Mouse (Mus musculus) heart, embryonic 15.5 days (tissue): ENCODE data around the gene Fam13a. TPM values are rescaled to one million over a fixed set of nuclear protein-coding genes. Genes with fewer than 3 reads are reported as not detected.

Experiments
- ATAC-seq: fragments of 200-750 bp; cut with Nextera tagmentation; replicated peaks from 2 replicates; pipeline ENCODE4 v1.8.0; 2017; ENCODE audit warnings: low read depth, moderate TSS enrichment; ENCODE audit not compliant: insufficient number of reproducible peaks, insufficient read depth, low FRiP score
- H3K27ac ChIP-seq: fragments of 300-500 bp; sonication (generic); 2 replicates; pipeline ENCODE4 v1.5.1; 2015; ENCODE audit warnings: mild to moderate bottlenecking, inconsistent platforms
- H3K27me3 ChIP-seq: fragments of 300-500 bp; sonication (generic); 2 replicates; pipeline ENCODE4 v1.6.1; 2015; ENCODE audit warnings: inconsistent platforms
- H3K36me3 ChIP-seq: fragments of 300-500 bp; sonication (generic); 2 replicates; pipeline ENCODE4 v1.6.1; 2015; ENCODE audit warnings: mild to moderate bottlenecking, inconsistent platforms
- H3K4me1 ChIP-seq: fragments of 300-500 bp; sonication (generic); replicated peaks from 2 replicates; pipeline ENCODE4 v1.6.1; 2015; ENCODE audit warnings: inconsistent platforms
- H3K4me2 ChIP-seq: fragments of 300-500 bp; sonication (generic); 2 replicates; pipeline ENCODE4 v1.6.1; 2015; ENCODE audit warnings: inconsistent platforms, mild to moderate bottlenecking, moderate library complexity
- H3K4me3 ChIP-seq: fragments of 300-500 bp; sonication (generic); 2 replicates; pipeline ENCODE4 v1.5.1; 2015; ENCODE audit warnings: mild to moderate bottlenecking, inconsistent platforms
- H3K9ac ChIP-seq: fragments of 300-500 bp; sonication (generic); 2 replicates; pipeline ENCODE4 v1.6.1; 2015; ENCODE audit warnings: mild to moderate bottlenecking, inconsistent platforms
- H3K9me3 ChIP-seq: fragments of 300-500 bp; sonication (generic); replicated peaks from 2 replicates; pipeline ENCODE4 v1.6.1; 2016; ENCODE audit warnings: inconsistent platforms
- WGBS: fragments of 180-500 bp; shearing (Covaris S2); methylation state at CpG from one replicate; pipeline ENCODE4 v1.1.7; 2015; ENCODE audit warnings: mixed read lengths; 5-methylcytosine and 5-hydroxymethylcytosine counted together
- polyA plus RNA-seq: library from polyadenylated mRNA; unstranded; fragments of >200 nt; fragmentation: Nextera tagmentation; extraction: Ambion mirVana; gene quantifications from 2 replicates; pipeline ENCODE4 v1.2.1, GENCODE M21; 2015

Fam13a gene
- polyA plus RNA-seq = 9.1 and 9.3 TPM in 2 replicates

GRCm38 (mm10) chr6:59024164-59024724 lies at the start of gene Fam13a:
Fam13a (minus strand) TSS chr6:59024549.
- Histone ChIP-seq H3K4me3 (peak within 1 kb of the TSS; percentile 78), H3K4me2 (peak within 1 kb of the TSS; percentile 70), H3K27ac (peak within 1 kb of the TSS; percentile 92), H3K9me3 (no peaks in the 10 kb centered on the region), H3K4me1 (peaks cover 7% of the 10 kb centered on the region), H3K9ac (peak within 1 kb of the TSS; percentile 63), H3K36me3 (no peaks in the 10 kb centered on the region), H3K27me3 (no peaks in the 10 kb centered on the region)
- peak; percentile 100 for ATAC-seq
- WGBS = 0% methylated on average over 16 of the region's 16 CpGs

DNA sequence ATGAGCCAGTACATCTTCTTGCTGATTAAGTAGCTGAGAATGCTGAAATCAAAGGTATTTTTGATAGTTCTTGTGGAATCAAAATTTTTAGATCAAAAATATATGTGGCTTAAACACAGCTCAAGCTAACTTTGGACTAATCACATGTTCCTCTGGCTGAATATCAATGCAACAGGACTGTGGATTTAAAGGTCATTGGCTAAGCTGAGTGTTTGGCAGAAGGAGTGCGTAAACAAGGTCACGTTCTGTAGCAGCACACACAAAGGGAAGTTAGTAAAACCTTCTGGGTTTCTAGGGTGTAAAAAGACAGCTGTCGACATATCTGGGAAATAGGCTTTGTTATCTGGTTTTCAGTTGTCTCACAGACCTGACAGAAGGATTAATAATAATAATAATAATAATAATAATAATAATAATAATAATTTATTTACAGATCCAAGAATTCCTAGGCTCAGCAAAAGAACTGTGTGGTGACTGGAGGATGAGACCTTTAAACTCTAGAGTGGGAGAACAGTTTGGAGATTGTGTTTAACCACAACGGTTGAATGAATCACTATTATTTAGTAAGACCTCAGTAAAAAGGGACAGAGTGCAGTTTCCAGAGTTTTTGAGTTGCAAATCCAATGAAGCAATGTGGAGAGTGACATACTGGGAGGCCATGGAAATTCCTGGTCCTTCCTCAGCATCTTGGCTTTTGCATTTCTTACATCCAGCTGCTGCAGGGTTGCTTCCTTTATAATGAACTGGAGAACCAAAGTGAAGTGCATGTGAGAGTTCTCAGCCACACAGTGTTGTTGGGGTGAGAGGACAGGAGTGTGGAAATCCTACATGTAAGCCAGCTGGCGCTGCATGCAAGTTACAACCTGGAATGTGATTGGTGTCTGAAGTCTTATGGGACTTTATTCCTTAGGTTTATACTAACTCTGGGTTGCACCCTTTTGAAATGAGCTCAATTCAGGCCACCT lies 48.0 kb upstream of the Fam13a start:
- no peak overlapping the region for H3K4me3 ChIP-seq
- ATAC-seq = no peak
- H3K4me1 ChIP-seq = no peaks in the 10 kb centered on the region
- no peaks in the 10 kb centered on the region for H3K27me3 ChIP-seq
- H3K36me3 ChIP-seq = no peaks in the 10 kb centered on the region
- no peak overlapping the region for H3K27ac ChIP-seq
- H3K4me2 ChIP-seq = no peak overlapping the region
- H3K9ac ChIP-seq = no peak overlapping the region
- WGBS = 76% methylated on average over 5 of the region's 5 CpGs
- no peaks in the 10 kb centered on the region for H3K9me3 ChIP-seq

DNA sequence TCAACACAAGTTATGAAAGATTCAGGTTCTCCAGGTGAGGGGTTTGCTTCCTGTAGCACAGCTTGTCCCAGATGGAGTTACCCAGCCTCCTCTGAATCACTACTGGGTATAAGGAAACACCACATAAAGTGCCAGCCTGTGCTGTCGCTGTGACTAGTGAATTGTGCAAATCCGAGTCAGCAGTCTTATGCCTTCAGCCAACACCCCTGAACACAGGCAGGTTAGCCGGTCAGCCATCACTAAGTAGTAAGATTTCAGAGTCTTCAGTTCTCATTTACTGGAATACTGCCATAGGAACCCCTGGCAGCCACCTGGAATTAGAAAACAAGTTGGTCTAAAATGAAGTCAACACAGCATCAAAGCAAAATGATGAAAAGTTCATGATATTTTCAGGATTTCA lies 47.3 kb upstream of the Fam13a start:
- no peaks in the 10 kb centered on the region for H3K36me3 ChIP-seq
- no peak overlapping the region for H3K4me2 ChIP-seq
- H3K27me3 ChIP-seq = no peaks in the 10 kb centered on the region
- H3K9ac ChIP-seq = no peak overlapping the region
- no peaks in the 10 kb centered on the region for H3K4me1 ChIP-seq
- H3K9me3 ChIP-seq = no peaks in the 10 kb centered on the region
- no peak overlapping the region for H3K27ac ChIP-seq
- no peak for ATAC-seq
- 73% methylated on average over 3 of the region's 3 CpGs for WGBS
- no peak overlapping the region for H3K4me3 ChIP-seq

- Histone ChIP-seq H3K9me3 (no peaks in the 10 kb centered on the region), H3K4me2 (no peak overlapping the region), H3K36me3 (no peaks in the 10 kb centered on the region), H3K4me1 (no peaks in the 10 kb centered on the region), H3K4me3 (no peak overlapping the region), H3K27ac (no peak overlapping the region), H3K9ac (no peak overlapping the region), H3K27me3 (no peaks in the 10 kb centered on the region)
- 74% methylated on average over 5 of the region's 5 CpGs for WGBS
- ATAC-seq = no peak
These were observed 43.8 kb upstream of the Fam13a start for GRCm38 (mm10) chr6:59068187-59068586.

- no peak for ATAC-seq
- Histone ChIP-seq H3K27me3 (no peaks in the 10 kb centered on the region), H3K9ac (no peak overlapping the region), H3K4me1 (no peaks in the 10 kb centered on the region), H3K36me3 (no peaks in the 10 kb centered on the region), H3K9me3 (no peaks in the 10 kb centered on the region), H3K4me2 (no peak overlapping the region), H3K27ac (no peak overlapping the region), H3K4me3 (no peak overlapping the region)
- WGBS = 44% methylated on average over 4 of the region's 4 CpGs
These were observed 40.1 kb upstream of the Fam13a start for GRCm38 (mm10) chr6:59064440-59064839.

GRCm38 (mm10) chr6:59053232-59053631 lies 28.9 kb upstream of the Fam13a start:
- 72% methylated on average over 2 of the region's 2 CpGs for WGBS
- no peak for ATAC-seq
- H3K4me2 ChIP-seq = no peak overlapping the region
- H3K27ac ChIP-seq = no peak overlapping the region
- no peaks in the 10 kb centered on the region for H3K4me1 ChIP-seq
- H3K9ac ChIP-seq = no peak overlapping the region
- H3K36me3 ChIP-seq = no peaks in the 10 kb centered on the region
- no peaks in the 10 kb centered on the region for H3K9me3 ChIP-seq
- no peak overlapping the region for H3K4me3 ChIP-seq
- H3K27me3 ChIP-seq = no peaks in the 10 kb centered on the region

- Histone ChIP-seq H3K9ac (no peak overlapping the region), H3K4me2 (no peak overlapping the region), H3K36me3 (no peaks in the 10 kb centered on the region), H3K9me3 (no peaks in the 10 kb centered on the region), H3K4me3 (no peak overlapping the region), H3K27ac (no peak overlapping the region), H3K27me3 (no peaks in the 10 kb centered on the region), H3K4me1 (no peaks in the 10 kb centered on the region)
- no peak for ATAC-seq
- 70% methylated on average over 1 of the region's 1 CpGs for WGBS
These were observed 15.4 kb upstream of the Fam13a start for GRCm38 (mm10) chr6:59039719-59040118.

GRCm38 (mm10) chr6:59032748-59033147 lies 8.4 kb upstream of the Fam13a start:
- Histone ChIP-seq H3K36me3 (no peaks in the 10 kb centered on the region), H3K9me3 (no peaks in the 10 kb centered on the region), H3K27ac (no peak overlapping the region), H3K9ac (no peak overlapping the region), H3K27me3 (no peaks in the 10 kb centered on the region), H3K4me1 (no peaks in the 10 kb centered on the region), H3K4me2 (no peak overlapping the region), H3K4me3 (no peak overlapping the region)
- 70% methylated on average over 5 of the region's 5 CpGs for WGBS
- no peak for ATAC-seq

DNA sequence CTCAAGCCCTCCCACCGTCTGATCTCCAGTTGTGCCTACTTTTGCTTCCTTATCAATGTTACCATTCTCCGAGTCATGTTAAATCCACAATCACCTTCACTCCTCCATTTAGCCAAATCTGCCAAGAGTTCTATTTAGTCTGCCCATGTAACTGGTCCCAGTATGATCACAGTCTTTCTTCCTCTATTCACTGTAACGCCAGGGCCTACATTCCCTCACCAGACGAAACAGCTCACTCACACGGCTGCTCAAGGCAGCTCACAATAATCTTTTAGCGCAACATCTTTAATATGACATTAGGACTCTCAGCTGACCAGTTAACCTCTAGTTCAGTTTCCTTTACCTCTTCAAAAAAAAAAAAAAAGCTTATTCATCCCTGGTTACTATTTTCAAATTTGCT lies 7.2 kb upstream of the Fam13a start:
- H3K4me3 ChIP-seq = no peak overlapping the region
- ATAC-seq = no peak
- WGBS = 57% methylated on average over 6 of the region's 6 CpGs

DNA sequence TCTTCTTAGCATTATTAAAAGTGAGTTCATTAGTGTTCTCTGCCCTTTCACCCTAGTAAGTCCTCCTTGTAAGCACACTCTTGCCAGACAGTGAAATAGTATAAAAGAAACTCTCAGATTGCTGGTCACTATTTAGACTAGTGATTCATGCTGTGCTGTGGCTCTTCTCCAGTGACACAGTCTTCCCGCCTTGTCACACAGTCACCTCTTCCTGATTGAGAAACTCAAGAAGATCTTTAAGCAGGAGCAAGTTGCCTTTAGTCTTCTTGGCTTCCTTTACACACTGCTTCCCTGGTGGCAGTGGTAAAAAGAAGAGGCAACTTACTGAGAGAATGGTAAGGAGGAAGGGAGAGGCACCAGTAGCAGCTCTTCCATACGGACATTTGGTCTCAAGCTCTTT lies 6.3 kb upstream of the Fam13a start:
- Histone ChIP-seq H3K9ac (no peak overlapping the region), H3K9me3 (no peaks in the 10 kb centered on the region), H3K4me2 (no peak overlapping the region), H3K4me3 (no peak overlapping the region), H3K27me3 (no peaks in the 10 kb centered on the region), H3K27ac (no peak overlapping the region), H3K4me1 (no peaks in the 10 kb centered on the region), H3K36me3 (no peaks in the 10 kb centered on the region)
- WGBS = 72% methylated on average over 2 of the region's 2 CpGs
- ATAC-seq = no peak

More for the DNA sequence above, 7.2 kb upstream of the Fam13a start:
- Histone ChIP-seq H3K4me1 (no peaks in the 10 kb centered on the region), H3K36me3 (no peaks in the 10 kb centered on the region), H3K27ac (no peak overlapping the region), H3K27me3 (no peaks in the 10 kb centered on the region), H3K9ac (no peak overlapping the region), H3K4me2 (no peak overlapping the region), H3K9me3 (no peaks in the 10 kb centered on the region)

- H3K4me1 ChIP-seq = no peaks in the 10 kb centered on the region
- no peak for ATAC-seq
- no peak overlapping the region for H3K4me2 ChIP-seq
- H3K36me3 ChIP-seq = no peaks in the 10 kb centered on the region
- no peaks in the 10 kb centered on the region for H3K27me3 ChIP-seq
- no peak overlapping the region for H3K4me3 ChIP-seq
- no peak overlapping the region for H3K9ac ChIP-seq
- H3K27ac ChIP-seq = no peak overlapping the region
- H3K9me3 ChIP-seq = no peaks in the 10 kb centered on the region
These were observed 5.7 kb upstream of the Fam13a start for GRCm38 (mm10) chr6:59030037-59030436.

GRCm38 (mm10) chr6:59028871-59029270 lies 4.5 kb upstream of the Fam13a start:
- ATAC-seq = no peak
- Histone ChIP-seq H3K9me3 (no peaks in the 10 kb centered on the region), H3K4me1 (no peaks in the 10 kb centered on the region; the same call in 1 of the 2 replicates), H3K9ac (no peak overlapping the region), H3K27me3 (no peaks in the 10 kb centered on the region), H3K4me2 (no peak overlapping the region), H3K4me3 (no peak overlapping the region), H3K27ac (no peak overlapping the region), H3K36me3 (no peaks in the 10 kb centered on the region)
- WGBS = 65% methylated on average over 2 of the region's 2 CpGs
